Mouse (Mus musculus) spleen, postnatal 4 days (tissue): Measurements from ENCODE around the gene Hepacam2.
"Not testable (repeated sequence)": the region's sequence is repeated elsewhere in the genome, so short reads cannot be mapped to it uniquely, and the experiment has no call there.

Experiments used
- DNase-seq, 2 experiments: peaks; one replicate each; pipeline ENCODE4 v3.0.0; 2022; ENCODE audit warnings: low spot score in 2 of 2

Hepacam2 gene

GRCm38 (mm10) chr6:3498162-3498848 is at the start of gene Hepacam2, which contains the start of gene Vps50:
Gene Hepacam2 (minus strand): TSS chr6:3498298.
Gene Vps50 (plus strand): TSS chr6:3498382.
- DNase-seq, result peak; percentile 76 to 84

- no peak for DNase-seq
Observed at GRCm38 (mm10) chr6:3544970-3545369, 46.9 kb upstream of the Hepacam2 start.

- DNase-seq, result no peak
Observed at GRCm38 (mm10) chr6:3543862-3544261, 45.8 kb upstream of the Hepacam2 start.

GRCm38 (mm10) chr6:3539470-3539869 is 41.4 kb upstream of the Hepacam2 start:
- DNase-seq, result no peak

GRCm38 (mm10) chr6:3536048-3536447 is 38.0 kb upstream of the Hepacam2 start:
- no peak for DNase-seq

- DNase-seq, result no peak
Observed at GRCm38 (mm10) chr6:3531445-3531844, 33.3 kb upstream of the Hepacam2 start.

GRCm38 (mm10) chr6:3528198-3528597 is 30.1 kb upstream of the Hepacam2 start:
- DNase-seq, result no peak

GRCm38 (mm10) chr6:3512611-3513010 is 14.5 kb upstream of the Hepacam2 start:
- no peak for DNase-seq

GRCm38 (mm10) chr6:3511612-3512011 is 13.5 kb upstream of the Hepacam2 start:
- DNase-seq, result no peak

GRCm38 (mm10) chr6:3511116-3511515 is 13.0 kb upstream of the Hepacam2 start:
- DNase-seq, result no peak

GRCm38 (mm10) chr6:3509782-3510181 is 11.7 kb upstream of the Hepacam2 start:
- DNase-seq, result no peak

- DNase-seq, result not testable (repeated sequence)
Observed at GRCm38 (mm10) chr6:3508151-3508550, 10.1 kb upstream of the Hepacam2 start.

- DNase-seq, result no peak
Observed at GRCm38 (mm10) chr6:3507078-3507477, 9.0 kb upstream of the Hepacam2 start.

- no peak for DNase-seq
Observed at GRCm38 (mm10) chr6:3505289-3505688, 7.2 kb upstream of the Hepacam2 start.

GRCm38 (mm10) chr6:3500286-3500685 is 2.2 kb upstream of the Hepacam2 start:
- DNase-seq, result no peak

GRCm38 (mm10) chr6:3496210-3496609 is 1.9 kb downstream of the Hepacam2 start:
- DNase-seq, result no peak

- DNase-seq, result no peak
Observed at GRCm38 (mm10) chr6:3494285-3494684, 3.8 kb downstream of the Hepacam2 start.

GRCm38 (mm10) chr6:3487355-3487754 is 10.7 kb downstream of the Hepacam2 start:
- DNase-seq, result no peak

- no peak for DNase-seq
Observed at GRCm38 (mm10) chr6:3485133-3485532, 13.0 kb downstream of the Hepacam2 start.

- DNase-seq, result no peak
Observed at GRCm38 (mm10) chr6:3481705-3482104, 16.4 kb downstream of the Hepacam2 start.

GRCm38 (mm10) chr6:3479853-3480252 is 18.2 kb downstream of the Hepacam2 start:
- DNase-seq, result no peak

GRCm38 (mm10) chr6:3476299-3476698 is 21.8 kb downstream of the Hepacam2 start:
- DNase-seq, result no peak

- DNase-seq, result no peak
Observed at GRCm38 (mm10) chr6:3470706-3471105, 27.4 kb downstream of the Hepacam2 start.

GRCm38 (mm10) chr6:3468627-3469026 is 29.5 kb downstream of the Hepacam2 start:
- no peak for DNase-seq
